Mouse (Mus musculus): ENCODE results near the gene Pbld2.

Pbld2 gene

GRCm38 (mm10) chr10:63062696-63063095 lies 38.6 kb downstream of the Pbld2 start:
- DNase-seq (ENCODE audit: low read depth, low spot score), result no peak

DNA sequence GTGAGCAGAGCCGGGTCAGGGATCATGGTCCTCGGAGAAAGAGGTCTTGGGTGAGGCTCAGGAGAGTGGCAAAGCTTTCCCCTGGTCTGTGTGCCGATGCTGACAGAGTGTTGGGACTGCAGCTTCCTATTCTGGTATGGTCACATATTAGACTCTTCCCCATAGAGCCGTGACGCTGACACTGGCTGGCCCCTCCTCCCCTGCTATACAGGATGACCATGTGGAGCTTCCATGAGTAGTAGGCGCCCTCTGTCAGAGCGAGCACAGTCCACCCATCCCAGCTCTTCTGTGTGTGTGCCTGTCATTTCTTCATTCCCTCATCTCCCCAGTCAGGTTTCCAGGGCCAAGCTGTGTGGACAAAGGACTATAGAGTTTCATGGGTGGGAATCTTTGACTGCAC lies 39.2 kb downstream of the Pbld2 start:
- DNase-seq (ENCODE audit: low read depth, low spot score), result no peak

- no peak for DNase-seq (ENCODE audit: low read depth, low spot score)
Observed at GRCm38 (mm10) chr10:63064516-63064915, 40.4 kb downstream of the Pbld2 start.

DNA sequence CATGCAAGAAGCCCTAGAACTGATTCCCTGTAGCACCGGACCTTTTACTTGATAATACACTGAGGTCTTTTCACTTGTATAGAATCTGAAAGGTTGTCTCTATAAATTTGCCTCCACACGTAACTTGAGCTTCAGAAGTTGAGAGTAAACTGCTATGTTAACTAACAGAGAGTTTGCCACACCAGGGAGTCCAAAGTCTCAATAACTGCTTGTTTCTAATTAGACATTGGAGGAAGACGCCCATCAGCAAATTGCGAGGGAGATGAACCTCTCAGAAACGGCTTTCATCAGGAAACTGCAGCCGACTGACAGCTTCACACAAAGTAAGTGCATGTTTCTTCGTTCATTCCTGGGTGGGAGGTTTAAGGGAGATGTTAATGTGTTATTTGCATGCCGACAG lies 41.4 kb downstream of the Pbld2 start:
- DNase-seq (ENCODE audit: low read depth, low spot score), result no peak

- peak; percentile 67 for DNase-seq (ENCODE audit: low read depth, low spot score)
Observed at GRCm38 (mm10) chr10:63065988-63066387, 41.9 kb downstream of the Pbld2 start.

DNA sequence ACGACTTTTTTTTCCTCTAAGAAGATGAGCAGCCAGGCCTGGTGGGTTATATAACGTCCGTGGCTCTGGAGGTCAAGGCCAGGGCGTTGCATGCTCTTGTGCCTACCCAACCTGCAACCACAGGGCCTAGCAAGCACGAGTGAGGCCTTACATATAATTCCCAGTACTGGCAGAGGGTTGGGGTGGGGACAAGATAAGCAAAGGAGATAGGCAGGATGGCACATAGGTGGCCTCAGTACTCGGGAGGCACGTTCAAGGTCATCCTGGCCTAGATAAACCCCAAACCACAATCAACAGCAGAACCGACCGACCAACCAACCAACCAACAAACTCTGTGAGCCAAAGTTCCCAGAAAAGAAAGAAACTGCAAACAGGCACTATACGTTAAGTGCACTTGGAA lies 62.2 kb downstream of the Pbld2 start:
- no peak for DNase-seq (ENCODE audit: low read depth, low spot score)

GRCm38 (mm10) chr10:63089103-63089757 lies 65.1 kb downstream of the Pbld2 start:
- no peak for DNase-seq (ENCODE audit: low read depth, low spot score)

- no peak for DNase-seq (ENCODE audit: low read depth, low spot score)
Observed at GRCm38 (mm10) chr10:63089758-63090571, 65.8 kb downstream of the Pbld2 start.

GRCm38 (mm10) chr10:63091915-63092314 lies 67.8 kb downstream of the Pbld2 start:
- no peak for DNase-seq (ENCODE audit: low read depth, low spot score)

- no peak for DNase-seq (ENCODE audit: low read depth, low spot score)
Observed at GRCm38 (mm10) chr10:63092616-63093550, 68.8 kb downstream of the Pbld2 start.

DNA sequence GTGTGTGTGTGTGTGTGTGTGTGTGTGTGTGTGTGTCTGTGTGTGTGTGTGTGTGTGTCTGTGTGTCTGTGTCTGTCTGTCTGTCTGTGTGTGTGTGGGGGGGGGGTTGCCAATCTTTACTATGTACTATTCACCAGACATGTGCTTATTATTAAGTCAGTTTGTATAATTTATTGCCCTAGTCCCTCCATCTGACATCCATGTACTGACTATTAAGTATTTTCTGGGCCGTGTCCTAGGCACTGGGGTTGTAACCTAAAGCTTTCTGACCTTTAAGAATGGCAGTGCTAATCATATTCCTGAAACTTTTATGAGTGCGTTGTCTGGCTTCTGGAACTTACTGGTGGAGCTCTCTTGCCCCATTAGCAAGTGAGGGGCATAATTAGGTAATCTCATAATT lies 72.6 kb downstream of the Pbld2 start:
- peak; percentile 26 for DNase-seq (ENCODE audit: low read depth, low spot score)

DNA sequence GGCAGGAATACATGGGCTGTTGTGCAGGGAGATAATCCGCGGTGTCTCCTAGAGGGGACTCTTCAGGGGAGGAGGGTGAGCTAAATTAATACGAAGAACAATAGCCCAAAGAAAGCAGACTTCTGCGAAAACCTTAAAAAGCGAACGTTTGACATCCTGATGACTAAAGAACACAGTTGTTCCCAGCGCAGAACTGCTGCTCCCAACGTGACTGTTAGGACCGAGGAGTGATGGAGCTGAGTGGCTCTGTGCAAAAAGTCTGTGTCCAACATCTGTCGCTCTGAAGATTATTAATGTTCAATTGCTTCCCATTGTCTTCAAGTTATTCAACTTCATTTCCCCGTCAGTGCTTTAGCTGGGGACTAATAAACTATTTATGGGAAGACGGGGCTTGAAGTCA lies 74.1 kb downstream of the Pbld2 start:
- no peak for DNase-seq (ENCODE audit: low read depth, low spot score)

DNA sequence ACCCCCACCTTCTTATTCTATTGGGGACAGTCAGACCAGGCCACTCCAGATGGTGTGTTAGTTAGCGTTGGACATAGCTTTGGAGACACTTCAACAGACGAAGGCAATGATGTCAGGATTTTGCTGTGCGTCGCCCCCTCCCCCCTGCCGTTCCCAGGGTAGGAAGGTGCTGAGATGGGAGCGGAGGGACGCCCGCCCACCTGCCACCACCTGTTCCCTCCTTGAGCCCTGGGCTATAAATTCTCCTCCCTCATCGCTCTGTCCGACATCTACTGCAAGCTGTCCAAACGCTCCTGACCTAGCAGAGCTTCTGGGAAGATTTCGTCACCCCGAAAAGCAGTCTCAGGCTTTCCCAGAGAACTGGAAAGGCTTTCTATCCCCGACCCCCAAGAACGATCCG lies 75.4 kb downstream of the Pbld2 start, which contains the start of gene Atoh7:
Gene Atoh7 (plus strand): TSS at position 131 of the 400 bp plus-strand sequence.
- DNase-seq (ENCODE audit: low read depth, low spot score), result no peak

GRCm38 (mm10) chr10:63099941-63100562 lies 75.9 kb downstream of the Pbld2 start:
- DNase-seq (ENCODE audit: low read depth, low spot score), result no peak

GRCm38 (mm10) chr10:63100657-63101056 lies 76.5 kb downstream of the Pbld2 start:
- DNase-seq (ENCODE audit: low read depth, low spot score), result no peak

Data from skeletal muscle tissue, adult 2 months (tissue).